In the genomic region with DNA sequence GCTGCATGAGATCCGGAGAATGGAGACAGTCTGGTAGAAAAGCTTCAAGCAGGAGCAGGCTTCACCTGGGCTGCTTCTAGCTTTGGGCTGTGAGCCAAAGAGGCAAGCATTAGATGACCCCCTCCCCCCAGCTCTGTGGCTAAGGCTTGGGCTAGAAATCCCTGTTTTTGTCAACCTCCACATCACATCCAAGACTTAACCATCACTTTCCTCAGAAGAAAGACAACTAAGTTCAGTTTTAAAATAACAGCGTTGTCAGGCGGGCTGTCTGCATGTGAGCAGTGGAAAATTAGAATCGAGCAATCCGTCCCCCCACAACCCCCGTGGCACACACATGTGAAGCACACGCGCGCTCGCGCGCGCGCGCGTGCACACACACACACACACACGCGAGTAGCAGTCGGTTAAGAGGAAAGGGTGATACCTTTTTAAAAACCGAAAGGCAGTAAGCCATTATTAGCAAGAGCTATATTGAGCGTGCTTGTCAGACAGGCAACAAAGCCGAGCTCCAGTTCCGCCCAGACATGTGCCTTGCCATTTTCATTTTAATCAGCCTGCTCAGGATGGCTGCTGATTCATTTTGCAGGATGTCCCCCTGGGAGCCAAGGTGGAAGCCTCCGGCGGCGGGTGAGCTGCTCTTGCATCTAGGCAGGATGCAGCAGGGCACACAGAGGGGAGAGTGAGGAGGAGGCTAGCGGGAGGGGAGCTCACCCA, we compare ENCODE assay signal across 8 mouse cellular contexts. TPM values are rescaled to one million over a fixed set of nuclear protein-coding genes. Genes with fewer than 3 reads are reported as not detected.
DNase-seq lines count a peak whose midpoint lies in the region; ATAC-seq lines count a peak whose summit lies in the region.

No protein-coding gene starts in this region.

- H3K27ac ChIP-seq in embryonic facial prominence, embryonic 15.5 days (replicated peaks), result no peak overlapping the region
- no peak overlapping the region for H3K27ac ChIP-seq in intestine, embryonic 16.5 days (ENCODE audit: low read length)
- peak overlapping the region; percentile 87 for H3K27ac ChIP-seq in midbrain, embryonic 10.5 days (replicated peaks)

- ATAC-seq in embryonic facial prominence, embryonic 15.5 days (ENCODE audit: insufficient number of reproducible peaks, low FRiP score, low TSS enrichment, low read depth), result peak; percentile 67; the same call in 1 of the 2 replicates
- no peak for ATAC-seq in intestine, embryonic 16.5 days

- H3K9ac ChIP-seq in embryonic facial prominence, embryonic 15.5 days, result no peak overlapping the region
- H3K9ac ChIP-seq in intestine, embryonic 16.5 days (ENCODE audit: low read depth, low read length), result no peak overlapping the region

- H3K4me2 ChIP-seq in embryonic facial prominence, embryonic 15.5 days (replicated peaks), result peak overlapping the region; percentile 37
- H3K4me2 ChIP-seq in intestine, embryonic 16.5 days (ENCODE audit: low read depth, low read length), result peak overlapping the region; percentile 27; the same call in 1 of the 2 replicates

- H3K4me1 ChIP-seq in embryonic facial prominence, embryonic 15.5 days, result 0 out of 2 replicates have a peak, but pooled peaks cover 7% of the 10 kb centered on the region
- H3K4me1 ChIP-seq in intestine, embryonic 16.5 days (ENCODE audit: control insufficient read depth, insufficient read depth, low read length), result no peaks in the 10 kb centered on the region
- H3K4me1 ChIP-seq in midbrain, embryonic 10.5 days, result peaks cover 63% of the 10 kb centered on the region

- no peaks in the 10 kb centered on the region for H3K36me3 ChIP-seq in embryonic facial prominence, embryonic 15.5 days
- no peaks in the 10 kb centered on the region for H3K36me3 ChIP-seq in intestine, embryonic 16.5 days (ENCODE audit: control insufficient read depth, insufficient read depth, low read length)
- H3K36me3 ChIP-seq in midbrain, embryonic 10.5 days, result no peaks in the 10 kb centered on the region

- peak; percentile 6 for DNase-seq in thymus, postnatal 4 days
- DNase-seq in thymus, postnatal 10 days (ENCODE audit: low spot score in 2 of 2), result no peak
- peak; percentile 69 for DNase-seq in midbrain, embryonic 10.5 days (ENCODE audit: low spot score)
- no peak for DNase-seq in gastrocnemius, postnatal 25 days
- DNase-seq in kidney, postnatal 4 days, result no peak
- no peak for DNase-seq in spleen, adult 18-20 months

- peak overlapping the region; percentile 22 for H3K4me3 ChIP-seq in embryonic facial prominence, embryonic 15.5 days (replicated peaks)
- no peak overlapping the region for H3K4me3 ChIP-seq in intestine, embryonic 16.5 days (ENCODE audit: low read length)
- peak overlapping the region; percentile 59 for H3K4me3 ChIP-seq in midbrain, embryonic 10.5 days

- WGBS in embryonic facial prominence, embryonic 15.5 days, result under 1% methylated on average over 27 of the region's 27 CpGs
- WGBS in intestine, embryonic 16.5 days, result 5% methylated on average over 27 of the region's 27 CpGs
- WGBS in midbrain, embryonic 10.5 days, result 1% methylated on average over 27 of the region's 27 CpGs

- no peaks in the 10 kb centered on the region for H3K9me3 ChIP-seq in embryonic facial prominence, embryonic 15.5 days (replicated peaks)
- no peaks in the 10 kb centered on the region for H3K9me3 ChIP-seq in intestine, embryonic 16.5 days (ENCODE audit: control insufficient read depth, low read length)
- H3K9me3 ChIP-seq in midbrain, embryonic 10.5 days (replicated peaks), result no peaks in the 10 kb centered on the region

- H3K27me3 ChIP-seq in embryonic facial prominence, embryonic 15.5 days, result peaks cover 23% of the 10 kb centered on the region
- H3K27me3 ChIP-seq in intestine, embryonic 16.5 days (replicated peaks; ENCODE audit: control insufficient read depth, insufficient read depth, low read length), result peaks cover 7% of the 10 kb centered on the region; the same call in 1 of the 2 replicates
- peaks cover 41% of the 10 kb centered on the region for H3K27me3 ChIP-seq in midbrain, embryonic 10.5 days (ENCODE audit: low read depth, poor library complexity, severe bottlenecking)

RNA-seq across cellular contexts. Expression of a gene that starts 1.0 kb away (rescaled TPM):
- polyA plus RNA-seq in embryonic facial prominence, embryonic 15.5 days (2015; fragmentation: Nextera tagmentation; extraction: Ambion mirVana), result 9.3 and 10.3 TPM in 2 replicates
- polyA plus RNA-seq in intestine, embryonic 16.5 days (2015; fragmentation: Nextera tagmentation; extraction: Ambion mirVana), result 2.0 and 3.3 TPM in 2 replicates
- polyA plus RNA-seq in midbrain, embryonic 10.5 days (2016; fragmentation: Nextera tagmentation; extraction: Ambion mirVana), result 2.6 and 9.6 TPM in 2 replicates
- under 1 TPM in 1 of 2 experiments, not detected in 1; 0.05 TPM for total RNA-seq in gastrocnemius, postnatal 25 days (2021)

Comparison
In these comparisons a context has a peak if more than half of its experiments do, and no peak if none do; other contexts are left out.
1. DNase-seq: peak in thymus, postnatal 4 days (single experiment) and midbrain, embryonic 10.5 days (single experiment); none in thymus, postnatal 10 days (0 of 2), gastrocnemius, postnatal 25 days (single experiment), kidney, postnatal 4 days (0 of 2) and spleen, adult 18-20 months (0 of 2).